Mouse (Mus musculus) neural tube, embryonic 13.5 days (tissue): ENCODE measurements around the gene Rnase12. TPM values are rescaled to one million over a fixed set of nuclear protein-coding genes. Genes with fewer than 3 reads are reported as not detected.

Experiments used
- ATAC-seq: fragments of 200-750 bp; cut with Nextera tagmentation; 2 replicates; pipeline ENCODE4 v1.8.0; 2017; ENCODE audit warnings: low read depth, mild to moderate bottlenecking, moderate TSS enrichment, moderate library complexity
- H3K27ac ChIP-seq: fragments of 300-500 bp; sonication (generic); replicated peaks from 2 replicates; pipeline ENCODE4 v1.5.1; 2015; ENCODE audit warnings: moderate library complexity, mild to moderate bottlenecking, inconsistent platforms
- H3K27me3 ChIP-seq: fragments of 300-500 bp; sonication (generic); 2 replicates; pipeline ENCODE4 v1.6.1; 2015; ENCODE audit warnings: mild to moderate bottlenecking, inconsistent platforms
- H3K36me3 ChIP-seq: fragments of 300-500 bp; sonication (generic); 2 replicates; pipeline ENCODE4 v1.6.1; 2015; ENCODE audit warnings: mild to moderate bottlenecking, inconsistent platforms
- H3K4me1 ChIP-seq: fragments of 300-500 bp; sonication (generic); replicated peaks from 2 replicates; pipeline ENCODE4 v1.6.1; 2015; ENCODE audit warnings: inconsistent platforms
- H3K4me2 ChIP-seq: fragments of 300-500 bp; sonication (generic); 2 replicates; pipeline ENCODE4 v1.6.1; 2015; ENCODE audit warnings: inconsistent platforms, mild to moderate bottlenecking, moderate library complexity
- H3K4me3 ChIP-seq: fragments of 300-500 bp; sonication (generic); 2 replicates; pipeline ENCODE4 v1.5.1; 2015; ENCODE audit warnings: mild to moderate bottlenecking, inconsistent platforms
- H3K9ac ChIP-seq: fragments of 300-500 bp; sonication (generic); 2 replicates; pipeline ENCODE4 v1.6.1; 2015; ENCODE audit warnings: moderate library complexity, mild to moderate bottlenecking, inconsistent platforms
- H3K9me3 ChIP-seq: fragments of 300-500 bp; sonication (generic); 2 replicates; pipeline ENCODE4 v1.6.1; 2016; ENCODE audit warnings: inconsistent platforms
- WGBS: fragments of 180-500 bp; shearing (Covaris S2); methylation state at CpG from one replicate; pipeline ENCODE4 v1.1.7; 2015; 5-methylcytosine and 5-hydroxymethylcytosine counted together
- polyA plus RNA-seq: library from polyadenylated mRNA; unstranded; fragments of >200 nt; fragmentation: Nextera tagmentation; extraction: Ambion mirVana; gene quantifications from 2 replicates; pipeline ENCODE4 v1.2.1, GENCODE M21; 2015

Gene Rnase12
- polyA plus RNA-seq, 1 experiment from 2014 or later = not detected

DNA sequence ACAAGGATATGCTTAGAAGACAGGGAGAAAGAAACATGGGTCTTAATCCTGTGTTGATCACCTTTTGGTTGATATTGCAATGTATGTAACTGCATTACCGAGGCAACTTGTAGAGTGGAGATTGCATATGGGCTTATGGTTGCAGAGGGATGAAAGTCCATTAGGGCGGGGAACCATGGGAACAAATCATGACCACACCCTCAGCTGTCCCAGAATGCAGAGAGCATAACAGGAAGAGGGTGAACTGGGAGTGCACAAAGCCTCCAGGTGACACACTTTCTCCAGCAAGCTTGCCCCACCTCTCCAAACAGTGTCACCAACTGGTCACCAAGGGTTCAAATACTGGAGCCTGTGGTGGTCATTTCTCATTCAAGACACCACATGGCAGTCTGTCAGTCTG is 23.6 kb upstream of the Rnase12 start:
- H3K4me1 ChIP-seq = peaks cover 12% of the 10 kb centered on the region
- peaks cover 34% of the 10 kb centered on the region for H3K27me3 ChIP-seq
- H3K9ac ChIP-seq = no peak overlapping the region
- H3K36me3 ChIP-seq = no peaks in the 10 kb centered on the region
- no peak for ATAC-seq
- H3K4me3 ChIP-seq = no peak overlapping the region
- 89% methylated on average over 2 of the region's 2 CpGs for WGBS
- no peak overlapping the region for H3K27ac ChIP-seq
- no peaks in the 10 kb centered on the region for H3K9me3 ChIP-seq
- no peak overlapping the region for H3K4me2 ChIP-seq

DNA sequence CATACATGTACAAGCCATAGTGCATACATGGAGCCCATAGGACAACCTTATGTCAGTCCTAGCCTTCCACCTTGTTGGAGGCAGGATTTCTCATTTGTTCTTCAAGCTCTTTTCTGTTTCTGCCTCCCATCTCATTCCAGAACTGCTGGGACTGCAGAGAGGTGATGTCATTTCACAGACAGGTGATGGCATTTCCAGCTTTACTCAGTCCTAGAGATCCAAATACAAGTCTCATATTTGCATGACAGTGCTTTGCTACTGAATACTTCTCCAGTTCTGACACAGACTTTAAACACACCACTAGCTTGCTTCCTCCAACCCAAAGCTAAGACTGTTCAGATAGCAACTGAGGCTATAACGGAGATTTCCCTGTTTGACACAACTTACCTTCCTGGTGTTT is 21.7 kb upstream of the Rnase12 start:
- ATAC-seq = no peak
- Histone ChIP-seq H3K4me1 (peaks cover 12% of the 10 kb centered on the region), H3K4me2 (no peak overlapping the region), H3K9me3 (no peaks in the 10 kb centered on the region), H3K27ac (no peak overlapping the region), H3K4me3 (no peak overlapping the region), H3K36me3 (no peaks in the 10 kb centered on the region), H3K27me3 (peaks cover 22% of the 10 kb centered on the region), H3K9ac (no peak overlapping the region)
- WGBS = 92% methylated on average over 1 of the region's 1 CpGs

DNA sequence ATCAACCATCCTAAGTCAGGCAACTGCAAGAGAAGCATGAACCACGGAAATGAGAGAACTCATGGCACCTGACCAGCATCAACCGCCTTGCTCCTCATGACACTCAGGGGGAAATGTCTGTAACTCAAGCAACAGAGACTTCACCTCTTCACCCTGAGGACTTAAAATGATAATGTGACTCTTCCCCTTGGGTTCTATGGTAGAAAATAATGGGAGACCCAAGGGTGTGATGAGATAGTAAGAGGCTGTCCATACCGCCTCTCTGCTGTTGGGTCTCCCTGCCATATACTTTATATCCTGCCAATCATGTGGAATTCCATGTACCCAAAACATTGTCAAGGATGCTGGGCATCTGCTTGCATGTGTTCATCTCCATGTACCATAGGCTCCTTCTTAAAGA is 16.9 kb upstream of the Rnase12 start, which contains the start of gene Olfr750:
Gene Olfr750, minus strand, starts transcription at position 101 of the 400 bp plus-strand sequence.
- WGBS = 85% methylated on average over 3 of the region's 3 CpGs
- Histone ChIP-seq H3K27me3 (no peaks in the 10 kb centered on the region), H3K4me3 (no peak within 1 kb of the TSS), H3K9me3 (no peaks in the 10 kb centered on the region), H3K4me1 (no peaks in the 10 kb centered on the region), H3K36me3 (no peaks in the 10 kb centered on the region), H3K27ac (no peak within 1 kb of the TSS), H3K4me2 (no peak within 1 kb of the TSS), H3K9ac (no peak within 1 kb of the TSS)
- no peak for ATAC-seq

DNA sequence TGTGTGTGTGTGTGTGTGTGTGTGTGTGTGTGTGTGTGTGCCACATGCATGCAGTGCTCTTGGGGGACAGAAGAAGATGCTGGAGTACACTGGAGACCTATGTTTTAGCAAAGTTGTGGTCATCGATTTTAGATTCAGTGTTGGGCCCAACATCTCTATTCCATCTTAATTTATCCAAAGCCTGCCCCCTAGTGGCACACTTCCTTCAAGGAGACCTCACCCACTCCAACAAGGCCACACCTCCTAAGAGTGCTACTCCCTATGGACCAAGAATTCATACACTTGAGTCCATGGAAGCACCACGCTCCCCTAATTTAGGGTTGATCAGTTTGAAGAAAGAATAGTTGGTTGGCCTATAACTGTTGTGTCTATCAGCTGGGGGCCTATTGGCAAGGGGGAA is 12.2 kb upstream of the Rnase12 start:
- Histone ChIP-seq H3K4me1 (peaks cover 10% of the 10 kb centered on the region; the same call in 1 of the 2 replicates), H3K9me3 (no peaks in the 10 kb centered on the region), H3K27ac (no peak overlapping the region), H3K9ac (no peak overlapping the region), H3K4me3 (no peak overlapping the region), H3K27me3 (peaks cover 3% of the 10 kb centered on the region; the same call in 1 of the 2 replicates), H3K4me2 (no peak overlapping the region), H3K36me3 (no peaks in the 10 kb centered on the region)
- ATAC-seq = no peak
- 89% methylated on average over 2 of the region's 2 CpGs for WGBS

DNA sequence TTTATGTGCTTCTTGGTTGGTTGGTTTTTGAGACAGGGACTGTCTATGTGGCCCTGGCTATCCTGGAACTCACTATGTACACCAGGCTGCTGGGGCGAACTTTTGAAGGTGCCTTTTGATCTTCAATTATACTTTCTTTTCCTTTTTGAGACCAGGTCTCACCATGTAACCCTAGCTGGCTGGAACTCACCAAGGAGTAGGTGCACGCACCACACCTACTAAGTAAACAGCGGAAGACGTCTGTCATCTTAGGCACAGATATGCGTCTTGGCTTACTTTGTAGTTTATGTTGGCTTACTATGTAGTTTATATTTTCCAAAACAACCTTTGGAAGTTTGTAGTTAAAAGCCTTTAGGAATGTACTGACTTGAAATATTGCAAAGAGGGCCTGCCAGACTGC is 11.5 kb upstream of the Rnase12 start:
- Histone ChIP-seq H3K36me3 (no peaks in the 10 kb centered on the region), H3K27ac (no peak overlapping the region), H3K9me3 (no peaks in the 10 kb centered on the region), H3K9ac (no peak overlapping the region), H3K27me3 (peaks cover 3% of the 10 kb centered on the region; the same call in 1 of the 2 replicates), H3K4me2 (no peak overlapping the region), H3K4me3 (no peak overlapping the region), H3K4me1 (peaks cover 10% of the 10 kb centered on the region; the same call in 1 of the 2 replicates)
- ATAC-seq = no peak
- 86% methylated on average over 5 of the region's 5 CpGs for WGBS

DNA sequence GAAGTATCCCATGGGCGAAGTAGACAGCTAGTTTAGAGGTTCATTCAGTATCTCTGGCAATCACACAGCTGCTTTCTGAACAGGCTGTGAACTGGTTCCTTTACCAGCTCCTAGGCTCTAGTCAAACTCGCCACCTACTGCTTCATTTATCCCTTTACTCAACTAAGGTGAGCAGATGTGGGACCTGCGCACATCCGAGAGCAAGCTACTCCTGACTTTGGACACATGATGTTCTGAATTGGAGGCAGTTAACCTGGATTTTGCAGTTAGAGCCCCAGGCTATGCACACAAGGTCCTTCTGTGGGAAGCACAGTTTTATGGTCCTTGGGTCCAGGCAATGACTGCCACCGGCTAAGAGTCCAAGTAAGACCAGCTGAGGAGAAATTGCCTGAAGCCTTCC is 3.3 kb upstream of the Rnase12 start:
- Histone ChIP-seq H3K27me3 (no peaks in the 10 kb centered on the region), H3K9ac (no peak overlapping the region), H3K4me2 (no peak overlapping the region), H3K9me3 (no peaks in the 10 kb centered on the region), H3K4me3 (no peak overlapping the region), H3K4me1 (no peaks in the 10 kb centered on the region; the same call in 1 of the 2 replicates), H3K36me3 (no peaks in the 10 kb centered on the region), H3K27ac (no peak overlapping the region)
- ATAC-seq = no peak
- WGBS = 85% methylated on average over 5 of the region's 5 CpGs

DNA sequence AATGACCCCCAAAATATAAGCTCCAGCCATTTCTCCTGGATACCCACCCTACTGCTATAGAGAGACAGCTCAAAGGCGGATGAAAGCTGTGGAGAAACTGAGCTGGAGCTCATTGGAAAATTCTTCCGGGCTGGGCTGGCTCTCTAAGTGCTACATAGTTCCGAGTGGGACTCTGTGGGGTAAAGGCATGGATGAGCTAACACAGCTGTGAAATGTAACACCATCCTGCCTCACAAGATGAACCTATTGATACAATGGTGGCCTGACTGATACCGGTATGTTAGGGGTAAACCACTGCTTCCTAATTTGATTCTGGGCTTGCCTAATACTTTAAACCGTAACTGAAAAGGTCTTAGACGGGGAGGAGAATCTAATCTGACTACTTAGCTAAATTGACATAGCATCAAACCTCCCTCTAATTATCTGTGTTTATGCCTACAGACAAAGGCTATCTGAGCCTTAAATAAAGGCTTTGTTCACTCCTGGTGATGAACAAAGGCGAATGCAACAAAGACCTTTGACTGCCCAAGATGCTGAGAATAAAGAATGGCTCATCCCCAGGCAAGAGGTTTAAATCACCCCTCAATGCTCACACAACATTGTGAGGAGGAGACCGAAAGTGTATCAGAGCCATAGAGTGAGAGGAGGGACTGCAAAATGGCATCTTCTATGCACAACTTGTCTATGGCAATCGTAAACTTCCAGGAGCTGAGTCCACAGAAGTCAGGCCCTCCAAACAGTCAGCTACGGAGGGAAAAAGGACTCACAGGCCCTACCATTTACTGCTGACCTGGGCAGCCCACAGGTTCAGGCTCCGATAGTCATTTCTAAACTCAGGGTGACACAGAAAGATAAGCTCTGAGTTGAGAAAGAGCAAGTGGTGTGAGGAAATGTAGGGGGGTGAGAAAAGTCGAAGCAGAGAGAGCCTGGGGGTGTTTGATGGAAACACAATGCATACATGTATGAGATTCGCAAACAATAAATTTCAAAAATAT is 2.9 kb downstream of the Rnase12 start:
- Histone ChIP-seq H3K4me1 (peaks cover 12% of the 10 kb centered on the region; the same call in 1 of the 2 replicates), H3K9me3 (no peaks in the 10 kb centered on the region), H3K27me3 (no peaks in the 10 kb centered on the region), H3K4me2 (peak overlapping the region; percentile 5; the same call in 1 of the 2 replicates), H3K9ac (no peak overlapping the region), H3K4me3 (no peak overlapping the region), H3K36me3 (no peaks in the 10 kb centered on the region), H3K27ac (no peak overlapping the region)
- peak; percentile 23; the same call in 1 of the 2 replicates for ATAC-seq
- WGBS = 28% methylated on average over 13 of the region's 13 CpGs

DNA sequence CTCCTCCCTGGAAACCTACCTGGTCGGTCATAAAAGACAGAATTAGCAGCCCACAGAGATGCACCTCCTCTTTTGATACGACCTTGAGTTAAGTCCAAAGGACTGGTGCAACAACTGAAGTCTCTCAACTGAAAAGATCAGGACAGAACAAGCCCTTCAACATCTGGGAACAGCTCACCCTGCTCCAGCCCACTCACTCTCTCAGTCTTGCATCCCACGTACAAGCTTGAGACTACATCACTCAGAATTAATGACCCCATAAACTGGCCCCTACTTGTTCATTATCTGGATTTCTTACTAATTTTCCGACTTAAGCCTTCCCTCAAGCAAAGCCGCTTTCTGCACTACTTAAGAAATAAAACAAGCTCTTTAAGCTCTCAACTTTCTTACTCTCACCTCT is 4.3 kb downstream of the Rnase12 start:
- no peak overlapping the region for H3K4me3 ChIP-seq
- no peaks in the 10 kb centered on the region for H3K9me3 ChIP-seq
- H3K27me3 ChIP-seq = no peaks in the 10 kb centered on the region
- WGBS = 60% methylated on average over 5 of the region's 5 CpGs
- H3K4me1 ChIP-seq = peaks cover 12% of the 10 kb centered on the region; the same call in 1 of the 2 replicates
- H3K27ac ChIP-seq = no peak overlapping the region
- H3K36me3 ChIP-seq = no peaks in the 10 kb centered on the region
- no peak overlapping the region for H3K4me2 ChIP-seq
- no peak overlapping the region for H3K9ac ChIP-seq
- ATAC-seq = no peak

DNA sequence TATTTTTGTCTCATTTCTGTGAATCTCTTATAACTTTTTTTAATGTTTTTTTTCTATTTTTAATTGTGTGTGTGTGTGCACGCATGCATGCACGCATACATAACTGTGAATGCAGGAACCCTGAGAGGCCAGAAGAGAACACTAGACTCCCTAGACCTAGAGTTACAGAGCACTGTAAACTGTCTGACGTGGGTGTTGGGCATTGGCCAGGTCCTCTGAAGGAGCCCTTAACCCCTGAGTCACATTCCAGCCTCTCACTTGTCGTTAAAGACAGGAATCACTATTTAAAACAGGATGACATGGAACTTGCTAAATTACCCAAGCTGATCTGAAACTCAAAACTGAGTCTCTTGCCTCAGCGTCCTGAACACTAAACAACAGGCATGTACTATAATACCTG is 5.5 kb downstream of the Rnase12 start:
- H3K36me3 ChIP-seq = no peaks in the 10 kb centered on the region
- H3K4me1 ChIP-seq = peaks cover 12% of the 10 kb centered on the region; the same call in 1 of the 2 replicates
- no peak for ATAC-seq
- no peak overlapping the region for H3K4me2 ChIP-seq
- H3K9me3 ChIP-seq = no peaks in the 10 kb centered on the region
- WGBS = 67% methylated on average over 5 of the region's 5 CpGs
- no peak overlapping the region for H3K4me3 ChIP-seq
- H3K9ac ChIP-seq = no peak overlapping the region
- no peak overlapping the region for H3K27ac ChIP-seq
- no peaks in the 10 kb centered on the region for H3K27me3 ChIP-seq

DNA sequence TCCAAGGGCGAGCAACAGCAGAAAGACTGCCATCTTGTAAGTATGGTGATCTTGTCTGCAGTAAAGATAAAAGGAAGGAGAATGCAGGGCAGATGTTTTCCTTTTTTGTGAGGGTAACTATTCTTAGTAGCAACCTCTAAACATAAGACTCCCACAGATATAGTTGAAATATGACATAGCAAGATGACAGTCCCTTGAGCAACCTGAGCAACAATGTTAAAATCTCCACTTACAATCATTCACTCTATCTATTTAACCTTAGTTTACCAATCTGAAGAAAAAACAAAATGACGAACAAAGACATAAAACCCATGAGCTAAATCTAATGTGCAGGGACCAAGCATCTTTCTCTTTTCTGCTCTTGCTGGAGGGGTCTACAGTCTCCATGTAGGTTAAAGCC is 7.4 kb downstream of the Rnase12 start, which contains the start of gene Rnase11:
Gene Rnase11, minus strand, starts transcription at position 101 of the 400 bp plus-strand sequence.
- WGBS = 89% methylated on average over 2 of the region's 2 CpGs
- Histone ChIP-seq H3K4me1 (peaks cover 12% of the 10 kb centered on the region; the same call in 1 of the 2 replicates), H3K9ac (no peak within 1 kb of the TSS), H3K27me3 (no peaks in the 10 kb centered on the region), H3K9me3 (no peaks in the 10 kb centered on the region), H3K4me2 (no peak within 1 kb of the TSS), H3K27ac (no peak within 1 kb of the TSS), H3K4me3 (no peak within 1 kb of the TSS), H3K36me3 (no peaks in the 10 kb centered on the region)
- no peak for ATAC-seq

DNA sequence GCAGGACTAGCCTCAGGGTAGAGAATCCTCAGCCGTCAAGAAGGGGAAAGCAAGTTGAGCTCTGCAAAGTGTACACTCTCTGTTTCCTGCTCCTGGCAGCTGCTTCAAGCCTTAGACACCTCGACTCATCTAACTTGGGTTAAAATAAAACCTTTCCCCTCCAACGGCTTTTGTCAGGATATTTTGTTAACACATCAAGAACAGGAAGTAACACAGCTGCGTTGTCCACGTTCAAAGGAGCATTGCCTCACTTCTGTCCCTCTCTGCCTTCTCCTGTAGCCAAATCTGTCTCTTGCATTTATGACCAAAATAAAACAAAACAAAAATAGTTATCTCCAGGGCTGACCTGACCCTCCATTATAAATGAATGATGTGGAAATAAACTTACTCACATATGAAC is 9.6 kb downstream of the Rnase12 start:
- no peak for ATAC-seq
- H3K9me3 ChIP-seq = no peaks in the 10 kb centered on the region
- H3K4me2 ChIP-seq = no peak overlapping the region
- no peak overlapping the region for H3K27ac ChIP-seq
- H3K9ac ChIP-seq = no peak overlapping the region
- no peaks in the 10 kb centered on the region for H3K27me3 ChIP-seq
- no peak overlapping the region for H3K4me3 ChIP-seq
- no peaks in the 10 kb centered on the region for H3K4me1 ChIP-seq
- 72% methylated on average over 5 of the region's 5 CpGs for WGBS
- H3K36me3 ChIP-seq = no peaks in the 10 kb centered on the region

DNA sequence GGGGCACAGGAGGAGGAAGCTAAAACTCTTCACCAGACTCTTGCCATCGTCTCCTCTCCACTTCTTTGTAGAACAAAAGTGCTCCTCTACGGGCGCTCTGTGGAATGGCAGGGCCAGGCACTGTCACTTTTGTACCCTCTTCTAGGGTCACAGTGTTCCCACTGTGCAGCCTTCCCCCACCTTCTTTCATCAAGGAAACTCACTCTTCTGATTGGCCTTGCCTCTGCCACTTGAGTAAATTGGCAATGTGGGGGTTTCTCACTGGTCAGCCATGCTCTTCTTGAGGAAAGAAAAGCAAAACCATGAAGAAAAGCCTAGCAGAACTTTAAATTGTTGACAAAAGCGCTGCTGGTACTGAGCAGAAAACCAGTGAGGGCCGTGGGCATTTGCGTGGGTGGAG is 15.7 kb downstream of the Rnase12 start, which contains the start of gene Rnase9:
Gene Rnase9, minus strand, starts transcription at position 101 of the 400 bp plus-strand sequence.
- Histone ChIP-seq H3K9me3 (no peaks in the 10 kb centered on the region), H3K36me3 (no peaks in the 10 kb centered on the region), H3K9ac (no peak within 1 kb of the TSS), H3K27ac (no peak within 1 kb of the TSS), H3K4me1 (no peaks in the 10 kb centered on the region), H3K4me2 (no peak within 1 kb of the TSS), H3K27me3 (no peaks in the 10 kb centered on the region), H3K4me3 (no peak within 1 kb of the TSS)
- no peak for ATAC-seq
- WGBS = 70% methylated on average over 6 of the region's 6 CpGs
